Mouse (Mus musculus): ENCODE measurements around the gene Kifc3. TPM values are rescaled to one million over a fixed set of nuclear protein-coding genes. Genes with fewer than 3 reads are reported as not detected.

Kifc3 gene
- polyA plus RNA-seq, 2 experiments, result 12.7 to 25.9 TPM

GRCm38 (mm10) chr8:95137641-95138098 is 64.9 kb downstream of the Kifc3 start:
- TF ChIP-seq POLR2A (IDR thresholded peaks at IDR 0.05; ENCODE audit: borderline replicate concordance, extremely low read depth, insufficient read depth, insufficient read length), result no peak
- ATAC-seq (ENCODE audit: low FRiP score, low read depth) (peak; percentile 51; the same call in 1 of the 2 replicates), DNase-seq (ENCODE audit: low spot score) (no peak)
- Histone ChIP-seq H3K27ac (replicated peaks; ENCODE audit: low read depth, low read length) (0 out of 2 replicates have a peak overlapping the region, but pooled peaks have one; percentile 5), H3K4me1 (ENCODE audit: control insufficient read depth, insufficient read depth, low read length) (peaks cover 21% of the 10 kb centered on the region), H3K9me3 (ENCODE audit: control insufficient read depth, low read length) (no peaks in the 10 kb centered on the region), H3K4me2 (replicated peaks; ENCODE audit: low read depth, low read length, severe bottlenecking) (peak overlapping the region; percentile 52), H3K27me3 (ENCODE audit: control insufficient read depth, insufficient read depth, low read length) (peaks cover 6% of the 10 kb centered on the region; the same call in 1 of the 2 replicates), H3K9ac (ENCODE audit: low read depth, low read length, severe bottlenecking) (peak overlapping the region; percentile 31), H3K4me3 (replicated peaks; ENCODE audit: low read length) (peak overlapping the region; percentile 29), H3K36me3 (ENCODE audit: control insufficient read depth, insufficient read depth, low read length) (peaks cover 8% of the 10 kb centered on the region; the same call in 1 of the 2 replicates)
- 4% methylated on average over 28 of the region's 28 CpGs for WGBS

- peak overlapping the region; percentile 31; the same call in 1 of the 2 replicates for H3K9ac ChIP-seq (ENCODE audit: low read depth, low read length, severe bottlenecking)
- TF ChIP-seq POLR2A (IDR thresholded peaks at IDR 0.05; ENCODE audit: borderline replicate concordance, extremely low read depth, insufficient read depth, insufficient read length), result no peak
- 34% methylated on average over 12 of the region's 12 CpGs for WGBS
- peaks cover 6% of the 10 kb centered on the region; the same call in 1 of the 2 replicates for H3K27me3 ChIP-seq (ENCODE audit: control insufficient read depth, insufficient read depth, low read length)
- H3K27ac ChIP-seq (replicated peaks; ENCODE audit: low read depth, low read length), result 0 out of 2 replicates have a peak overlapping the region, but pooled peaks have one; percentile 26
- no peak for ATAC-seq (ENCODE audit: low FRiP score, low read depth)
- H3K4me2 ChIP-seq (replicated peaks; ENCODE audit: low read depth, low read length, severe bottlenecking), result peak overlapping the region; percentile 52
- H3K4me1 ChIP-seq (ENCODE audit: control insufficient read depth, insufficient read depth, low read length), result peaks cover 20% of the 10 kb centered on the region
- H3K9me3 ChIP-seq (ENCODE audit: control insufficient read depth, low read length), result no peaks in the 10 kb centered on the region
- H3K4me3 ChIP-seq (replicated peaks; ENCODE audit: low read length), result peak overlapping the region; percentile 29
- H3K36me3 ChIP-seq (ENCODE audit: control insufficient read depth, insufficient read depth, low read length), result peaks cover 8% of the 10 kb centered on the region; the same call in 1 of the 2 replicates
- no peak for DNase-seq (ENCODE audit: low spot score)
These were observed 65.4 kb downstream of the Kifc3 start for GRCm38 (mm10) chr8:95137201-95137600.

- no peak for TF ChIP-seq POLR2A (IDR thresholded peaks at IDR 0.05; ENCODE audit: borderline replicate concordance, extremely low read depth, insufficient read depth, insufficient read length)
- Histone ChIP-seq H3K36me3 (ENCODE audit: control insufficient read depth, insufficient read depth, low read length) (peaks cover 13% of the 10 kb centered on the region), H3K4me2 (replicated peaks; ENCODE audit: low read depth, low read length, severe bottlenecking) (no peak overlapping the region), H3K4me3 (replicated peaks; ENCODE audit: low read length) (no peak overlapping the region), H3K9ac (ENCODE audit: low read depth, low read length, severe bottlenecking) (no peak overlapping the region), H3K27ac (replicated peaks; ENCODE audit: low read depth, low read length) (no peak overlapping the region), H3K4me1 (ENCODE audit: control insufficient read depth, insufficient read depth, low read length) (peaks cover 14% of the 10 kb centered on the region), H3K27me3 (ENCODE audit: control insufficient read depth, insufficient read depth, low read length) (peaks cover 6% of the 10 kb centered on the region; the same call in 1 of the 2 replicates), H3K9me3 (ENCODE audit: control insufficient read depth, low read length) (no peaks in the 10 kb centered on the region)
- ATAC-seq (ENCODE audit: low FRiP score, low read depth) (no peak), DNase-seq (ENCODE audit: low spot score) (no peak)
- 77% methylated on average over 3 of the region's 3 CpGs for WGBS
These were observed 66.4 kb downstream of the Kifc3 start for GRCm38 (mm10) chr8:95136218-95136617.

GRCm38 (mm10) chr8:95135242-95135641 is 67.4 kb downstream of the Kifc3 start:
- H3K4me2 ChIP-seq (replicated peaks; ENCODE audit: low read depth, low read length, severe bottlenecking), result no peak overlapping the region
- H3K36me3 ChIP-seq (ENCODE audit: control insufficient read depth, insufficient read depth, low read length), result peaks cover 13% of the 10 kb centered on the region
- no peak overlapping the region for H3K4me3 ChIP-seq (replicated peaks; ENCODE audit: low read length)
- 50% methylated on average over 3 of the region's 3 CpGs for WGBS
- no peak for TF ChIP-seq POLR2A (IDR thresholded peaks at IDR 0.05; ENCODE audit: borderline replicate concordance, extremely low read depth, insufficient read depth, insufficient read length)
- H3K4me1 ChIP-seq (ENCODE audit: control insufficient read depth, insufficient read depth, low read length), result peaks cover 14% of the 10 kb centered on the region
- peaks cover 6% of the 10 kb centered on the region; the same call in 1 of the 2 replicates for H3K27me3 ChIP-seq (ENCODE audit: control insufficient read depth, insufficient read depth, low read length)
- H3K9me3 ChIP-seq (ENCODE audit: control insufficient read depth, low read length), result no peaks in the 10 kb centered on the region
- no peak overlapping the region for H3K27ac ChIP-seq (replicated peaks; ENCODE audit: low read depth, low read length)
- no peak overlapping the region for H3K9ac ChIP-seq (ENCODE audit: low read depth, low read length, severe bottlenecking)
- no peak for DNase-seq (ENCODE audit: low spot score)
- ATAC-seq (ENCODE audit: low FRiP score, low read depth), result no peak

- Histone ChIP-seq H3K9me3 (ENCODE audit: control insufficient read depth, low read length) (no peaks in the 10 kb centered on the region), H3K4me3 (replicated peaks; ENCODE audit: low read length) (no peak overlapping the region), H3K4me1 (ENCODE audit: control insufficient read depth, insufficient read depth, low read length) (peaks cover 14% of the 10 kb centered on the region), H3K27me3 (ENCODE audit: control insufficient read depth, insufficient read depth, low read length) (peaks cover 6% of the 10 kb centered on the region; the same call in 1 of the 2 replicates), H3K27ac (replicated peaks; ENCODE audit: low read depth, low read length) (no peak overlapping the region), H3K9ac (ENCODE audit: low read depth, low read length, severe bottlenecking) (no peak overlapping the region), H3K4me2 (replicated peaks; ENCODE audit: low read depth, low read length, severe bottlenecking) (no peak overlapping the region), H3K36me3 (ENCODE audit: control insufficient read depth, insufficient read depth, low read length) (peaks cover 13% of the 10 kb centered on the region)
- no peak for TF ChIP-seq POLR2A (IDR thresholded peaks at IDR 0.05; ENCODE audit: borderline replicate concordance, extremely low read depth, insufficient read depth, insufficient read length)
- no peak for DNase-seq (ENCODE audit: low spot score)
- ATAC-seq (ENCODE audit: low FRiP score, low read depth), result no peak
- 87% methylated on average over 2 of the region's 2 CpGs for WGBS
These were observed 68.4 kb downstream of the Kifc3 start for GRCm38 (mm10) chr8:95134186-95134585.

All from limb, embryonic 14.5 days (tissue).